Mouse (Mus musculus) retina, embryonic 14.5 days (tissue): ENCODE measurements at regions not wholly inside any gene's neighbourhood (a gene's known extent, or its start where the extent isn't known, plus 50 kb on each side); places are given as distances from the start of the nearest gene placed in this dataset.

ENCODE experiments used
- DNase-seq: peaks from one replicate; pipeline ENCODE4 v3.0.0-alpha.2; 2015; ENCODE audit warnings: low spot score

DNA sequence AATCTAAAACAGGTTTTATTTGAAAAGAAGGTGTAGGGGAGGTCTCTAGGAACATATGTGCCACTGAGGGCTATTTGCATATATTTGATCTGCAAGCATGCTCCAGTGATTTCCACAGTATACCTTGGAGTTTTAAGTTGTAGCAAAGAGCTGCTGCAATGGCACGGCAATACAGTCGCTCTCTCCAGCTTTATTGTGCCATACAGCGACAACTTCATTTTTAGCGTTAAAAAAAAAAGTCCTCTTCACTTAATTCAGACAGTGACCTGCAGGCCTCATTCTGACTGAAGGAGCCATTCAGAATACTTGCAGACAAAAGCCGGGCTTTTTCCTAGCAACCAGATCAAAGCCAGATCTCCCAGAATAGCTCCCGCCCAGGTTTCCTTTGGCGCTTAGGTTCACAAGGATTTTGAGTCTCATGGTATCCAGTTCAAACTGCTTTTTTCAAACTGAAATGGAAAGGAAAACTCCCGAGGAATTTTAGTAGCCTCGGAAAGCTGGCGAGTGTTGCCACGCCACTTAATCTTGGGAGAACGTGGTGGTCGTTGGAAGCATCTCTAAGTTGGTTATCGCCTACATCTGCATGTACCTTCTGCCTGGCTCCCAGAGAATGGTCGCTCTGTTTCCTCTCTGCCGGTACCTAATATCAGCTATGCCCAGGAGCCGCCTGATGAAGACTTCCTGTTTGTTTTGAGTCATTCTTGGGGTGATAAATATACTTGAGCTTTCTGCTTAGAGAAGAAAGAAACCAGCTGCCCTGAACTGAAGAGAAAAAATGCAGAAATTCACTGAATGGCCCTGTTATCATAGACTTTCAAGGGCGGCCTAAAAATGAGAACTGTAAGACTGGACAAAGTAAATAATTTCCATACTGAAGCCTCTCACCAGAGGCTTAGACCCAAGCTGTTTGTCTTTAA, 67.8 kb upstream of the Zeb2 start:
- DNase-seq = no peak

DNA sequence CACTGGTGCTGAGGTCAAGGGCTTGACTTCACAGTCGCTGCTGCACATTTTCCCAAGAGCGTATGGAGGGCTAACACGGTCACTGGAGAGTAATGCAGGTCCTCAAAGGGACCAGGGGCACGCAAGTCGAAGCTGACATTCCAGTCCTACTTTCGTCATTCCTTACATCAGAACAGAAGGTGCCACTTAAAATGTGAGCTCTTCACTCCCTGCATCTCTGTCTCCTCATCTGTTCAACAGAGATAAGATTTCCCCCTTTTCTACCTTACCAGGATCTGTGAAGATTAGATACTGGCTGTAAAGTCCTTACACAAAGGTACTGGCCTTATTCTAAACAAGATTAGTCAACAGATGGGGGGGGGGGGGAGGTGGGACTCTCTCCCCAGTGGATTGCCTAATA, 67.0 kb upstream of the Zeb2 start:
- no peak for DNase-seq

DNA sequence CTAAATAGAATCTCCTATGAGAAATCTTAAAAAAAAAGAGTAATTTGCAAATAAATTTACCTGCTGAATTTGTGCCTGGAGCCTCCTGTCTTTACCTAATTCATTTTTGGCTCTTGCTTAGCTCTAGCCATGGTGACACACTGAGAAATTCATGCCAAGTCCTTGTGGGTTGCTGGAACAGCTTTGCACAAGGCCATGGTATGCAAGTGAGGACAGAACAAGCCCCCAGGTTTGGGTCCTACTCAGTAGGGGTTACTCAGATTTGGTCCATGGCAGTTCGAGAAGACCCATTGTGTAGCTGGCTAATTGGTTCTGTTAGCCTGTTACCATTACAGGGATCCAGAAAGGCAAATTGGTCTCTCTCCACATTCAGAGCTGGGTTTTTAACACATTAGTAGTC, 65.7 kb upstream of the Zeb2 start:
- DNase-seq = no peak

DNA sequence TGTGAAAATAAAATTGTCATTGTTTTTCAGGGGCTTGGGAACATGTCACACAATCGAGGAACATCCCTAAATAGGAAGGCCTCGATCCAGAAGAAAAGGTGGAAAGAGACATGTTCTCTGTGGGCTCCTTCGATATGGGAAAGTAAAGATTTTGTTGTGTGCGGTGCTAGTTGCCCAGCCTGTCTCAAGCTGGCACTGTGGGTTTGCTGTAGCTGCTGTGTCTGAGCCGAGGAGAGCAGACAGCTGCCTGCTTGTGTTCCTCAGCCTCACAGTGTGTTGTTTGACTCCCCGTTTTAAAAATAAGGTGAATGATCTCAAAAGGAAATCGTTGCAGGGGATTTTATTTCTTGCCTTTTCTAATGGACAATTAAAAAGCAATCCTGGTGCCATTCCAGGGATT, 64.4 kb upstream of the Zeb2 start:
- no peak for DNase-seq

DNA sequence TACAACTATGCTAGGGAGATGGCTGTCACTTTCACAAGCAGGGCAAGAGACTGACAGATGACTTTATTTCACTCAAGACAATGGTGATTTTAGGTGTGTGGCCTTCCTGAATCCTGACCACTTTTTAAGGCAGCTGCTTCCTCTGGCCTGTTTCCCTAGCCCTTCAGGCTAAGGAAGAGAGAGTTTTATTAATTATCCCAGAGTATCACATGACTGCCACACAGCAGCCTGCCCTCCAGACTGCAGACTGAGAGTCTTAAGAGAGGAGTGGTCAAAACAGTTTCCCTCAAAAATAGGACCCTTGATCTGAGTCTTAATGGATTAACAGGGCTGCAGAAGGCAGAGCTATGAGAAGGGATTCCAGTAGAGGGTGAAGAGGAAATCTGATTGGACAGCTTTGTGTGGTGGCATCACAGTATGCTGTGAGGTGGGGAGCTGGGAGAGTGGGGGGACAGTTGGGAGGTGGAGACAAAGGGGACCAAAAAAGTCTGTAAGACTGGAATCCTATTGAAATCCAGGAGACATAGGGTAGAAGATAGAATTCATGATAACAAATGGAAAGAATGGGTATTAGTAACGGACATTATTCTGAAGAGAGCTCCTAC, 61.8 kb upstream of the Zeb2 start:
- DNase-seq = no peak

DNA sequence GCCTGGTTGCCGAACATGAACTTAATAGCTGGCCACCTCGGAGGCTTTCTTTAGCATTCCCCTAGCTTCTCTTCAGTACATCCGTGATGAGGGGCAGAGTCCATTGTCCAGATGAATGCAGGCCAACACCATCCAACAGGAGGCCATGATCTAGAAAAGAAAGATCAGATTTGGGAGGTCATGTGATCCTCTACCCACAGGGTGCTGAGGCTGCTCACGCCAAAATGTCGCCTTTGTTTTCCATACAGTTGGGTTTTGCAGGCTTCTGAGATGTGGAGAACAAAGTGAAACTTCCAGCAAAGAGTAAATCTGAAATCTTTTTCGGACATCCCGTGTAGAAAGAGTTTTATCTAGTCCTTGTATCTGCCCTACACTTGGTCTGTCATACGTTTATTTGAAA, 55.2 kb upstream of the Zeb2 start:
- DNase-seq = no peak

DNA sequence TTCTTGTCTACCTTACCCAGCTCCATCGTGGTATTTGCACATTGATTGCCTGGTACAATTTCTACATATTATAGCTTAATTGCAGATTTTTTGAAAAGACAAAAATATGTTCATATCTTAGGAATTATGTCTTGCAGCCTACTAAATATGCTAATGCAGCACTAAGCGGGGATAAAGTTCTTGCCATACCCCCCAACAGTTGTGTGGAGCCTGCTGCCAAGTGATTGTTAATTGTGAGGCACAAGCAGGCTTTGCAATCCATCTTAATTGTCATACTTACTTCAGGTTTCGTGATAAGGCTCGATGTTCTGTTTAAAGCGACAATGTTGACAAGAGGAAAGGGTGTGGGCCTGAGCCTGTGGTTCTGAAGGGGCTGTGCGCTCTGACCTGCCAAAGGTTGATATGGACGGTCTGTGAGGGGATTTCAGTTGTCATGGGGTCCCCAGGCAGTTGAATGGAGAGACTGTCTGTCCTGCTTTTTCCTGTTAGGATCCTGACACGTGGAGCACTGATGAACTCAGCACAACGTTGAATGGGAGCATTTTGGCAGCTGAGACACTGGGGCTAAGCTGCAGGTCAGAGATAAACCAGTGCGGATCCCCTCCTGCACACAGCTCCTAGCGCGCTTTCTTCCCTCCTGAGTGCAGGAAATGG, 54.5 kb upstream of the Zeb2 start:
- DNase-seq = no peak

DNA sequence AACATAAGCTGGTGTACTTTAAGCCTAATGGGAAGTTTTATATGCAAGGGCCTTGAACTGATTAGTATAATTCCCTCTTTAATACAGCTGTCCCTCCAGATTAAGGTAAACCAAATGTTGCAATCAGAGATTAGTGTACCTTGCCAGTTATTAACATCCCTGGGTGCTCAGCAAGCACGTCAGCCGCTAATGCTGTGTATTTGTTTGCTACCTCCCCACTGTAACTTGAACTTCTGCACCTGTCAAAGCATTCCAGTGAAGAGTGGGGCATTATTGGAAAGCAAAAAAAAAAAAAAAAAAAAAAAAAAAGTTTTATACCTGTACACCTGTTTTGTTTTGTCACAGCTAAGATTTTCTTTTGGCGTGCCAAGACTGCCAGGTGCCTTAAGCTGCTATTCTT, 53.1 kb upstream of the Zeb2 start:
- no peak for DNase-seq

DNA sequence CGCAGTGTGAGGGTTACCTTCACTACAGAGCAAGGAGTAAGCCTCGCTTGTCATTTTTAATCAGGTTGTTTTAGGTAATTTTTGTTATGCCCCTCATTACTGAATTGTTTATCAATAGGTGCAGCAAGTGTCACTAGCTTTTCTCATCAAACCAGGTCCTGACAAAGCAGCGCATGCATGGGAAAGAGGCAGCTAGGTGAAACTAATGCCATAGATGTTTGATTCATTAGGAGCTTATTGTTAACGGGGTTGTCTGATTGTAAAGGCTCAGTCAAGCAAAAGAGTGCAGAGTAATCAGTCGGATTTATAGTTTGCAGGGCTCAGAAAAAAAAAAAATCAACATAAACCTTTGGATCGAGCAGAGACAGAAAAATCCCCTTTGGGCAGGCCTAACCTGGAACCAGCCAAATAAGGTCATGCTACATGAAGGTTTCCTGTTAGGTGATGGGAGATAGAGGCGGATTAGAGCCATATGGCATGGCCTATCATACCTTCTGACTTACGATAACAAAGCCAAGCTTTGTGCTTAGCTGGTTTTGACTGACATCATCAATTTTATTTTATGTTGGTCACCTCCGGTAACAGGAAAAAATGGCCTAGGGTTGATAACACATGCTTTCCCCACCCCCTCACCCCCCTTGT, 52.4 kb upstream of the Zeb2 start:
- DNase-seq = peak; percentile 88

DNA sequence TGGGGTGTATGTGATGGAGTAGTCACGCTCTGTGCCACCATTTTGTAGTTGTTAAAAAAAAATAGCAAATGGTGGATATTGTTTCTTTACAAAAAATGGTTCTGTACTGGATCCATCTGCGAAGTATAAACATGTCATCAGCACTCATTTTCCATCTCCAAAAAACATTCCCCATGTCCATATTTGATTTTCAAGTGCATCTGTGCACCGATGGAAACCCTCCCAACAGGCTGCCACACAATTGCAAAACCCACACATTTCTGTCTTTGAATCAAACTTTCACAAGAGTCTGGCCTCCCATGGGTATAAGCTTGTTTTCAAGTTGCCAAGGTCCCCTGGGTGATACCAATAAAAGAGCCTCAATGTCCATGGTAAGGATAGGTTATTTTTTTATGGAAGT, 51.4 kb upstream of the Zeb2 start:
- peak; percentile 44 for DNase-seq
